Mouse (Mus musculus) bone marrow, adult 2 months (tissue): ENCODE data around the gene Krt12. TPM values are rescaled to one million over a fixed set of nuclear protein-coding genes. Genes with fewer than 3 reads are reported as not detected.

Experiments used
- H3K27ac ChIP-seq: fragments of 200-500 bp; 2 replicates; pipeline ENCODE4 v1.5.1; 2012; ENCODE audit warnings: low read depth, mild to moderate bottlenecking, control low read depth, inconsistent platforms, low read length; ENCODE audit not compliant: control insufficient read depth, poor library complexity, insufficient read depth
- H3K4me1 ChIP-seq: fragments of 200-500 bp; 2 replicates; pipeline ENCODE4 v1.6.1; 2011; ENCODE audit warnings: low read length; ENCODE audit not compliant: control insufficient read depth, insufficient read depth
- H3K4me3 ChIP-seq: fragments of 200-500 bp; replicated peaks from 2 replicates; pipeline ENCODE3; 2011; ENCODE audit warnings: mild to moderate bottlenecking, low read depth, low read length, control low read depth; ENCODE audit not compliant: control insufficient read depth
- CTCF ChIP-seq: fragments of 200-500 bp; IDR thresholded peaks from 2 replicates; pipeline ENCODE4 v1.5.1; 2011; ENCODE audit warnings: low read length, control low read depth; ENCODE audit not compliant: control insufficient read depth, insufficient read depth
- POLR2A ChIP-seq: fragments of 200-500 bp; IDR thresholded peaks from 2 replicates; pipeline ENCODE4 v1.6.1; 2011; ENCODE audit warnings: low read depth, mild to moderate bottlenecking, control low read depth, low read length, borderline replicate concordance; ENCODE audit not compliant: control insufficient read depth
- WGBS: fragments of 180-500 bp; shearing (Covaris S2); methylation state at CpG from one replicate; pipeline ENCODE4 v1.1.7; 2018; 5-methylcytosine and 5-hydroxymethylcytosine counted together
- polyA plus RNA-seq: library from polyadenylated mRNA; stranded (reverse); fragments of >200 nt; gene quantifications from 2 replicates; pipeline ENCODE4 v1.2.4, GENCODE M21; 2011; ENCODE audit warnings: low replicate concordance; ENCODE audit not compliant: missing spikeins, insufficient read depth, insufficient read length

Krt12 gene
- polyA plus RNA-seq, 1 experiment, result not detected

- 21% methylated on average over 3 of the region's 3 CpGs for WGBS
- no peak for TF ChIP-seq POLR2A
- TF ChIP-seq CTCF, result no peak
- no peak overlapping the region for H3K27ac ChIP-seq
- no peak overlapping the region for H3K4me3 ChIP-seq
- no peaks in the 10 kb centered on the region for H3K4me1 ChIP-seq
Observed at GRCm38 (mm10) chr11:99369229-99369628, 52.8 kb downstream of the Krt12 start.

- 37% methylated on average over 10 of the region's 10 CpGs for WGBS
- H3K4me3 ChIP-seq, result no peak overlapping the region
- no peak overlapping the region for H3K27ac ChIP-seq
- TF ChIP-seq CTCF (no peak), POLR2A (no peak)
- H3K4me1 ChIP-seq, result no peaks in the 10 kb centered on the region
Observed at GRCm38 (mm10) chr11:99366791-99367190, 55.3 kb downstream of the Krt12 start.

Other genes with a start within 250 kb of the Krt12 start
- 196 and 201 TPM in 2 replicates for gene Smarce1, start 191.2 kb downstream of the Krt12 start, polyA plus RNA-seq
- 0.95 TPM in 1 of 2 replicates, not detected in the other for gene Krt222, start 178.2 kb downstream of the Krt12 start, polyA plus RNA-seq
- gene Krt24, start 137.0 kb downstream of the Krt12 start, polyA plus RNA-seq, result not detected in 2 replicates
- gene Krt25, start 99.3 kb downstream of the Krt12 start, polyA plus RNA-seq, result not detected in 2 replicates
- not detected in 2 replicates for gene Krt26, start 84.3 kb downstream of the Krt12 start, polyA plus RNA-seq
- gene Krt27, start 71.2 kb downstream of the Krt12 start, polyA plus RNA-seq, result 2.6 TPM in 1 of 2 replicates, not detected in the other
- gene Krt28, start 47.4 kb downstream of the Krt12 start, polyA plus RNA-seq, result not detected in 2 replicates
- gene Krt10, start 32.9 kb downstream of the Krt12 start, polyA plus RNA-seq, result not detected in 2 replicates
- not detected in 2 replicates for gene Krt20, start 15.9 kb upstream of the Krt12 start, polyA plus RNA-seq
- not detected in 2 replicates for gene Krt23, start 70.9 kb upstream of the Krt12 start, polyA plus RNA-seq
- gene Krt39, start 99.1 kb upstream of the Krt12 start, polyA plus RNA-seq, result not detected in 2 replicates
- gene Krt40, start 120.9 kb upstream of the Krt12 start, polyA plus RNA-seq, result not detected in 2 replicates
- gene Krtap3-3, start 128.6 kb upstream of the Krt12 start, polyA plus RNA-seq, result not detected in 2 replicates
- gene Krtap3-2, start 134.6 kb upstream of the Krt12 start, polyA plus RNA-seq, result not detected in 2 replicates
- not detected in 2 replicates for gene Gm11939, start 137.2 kb upstream of the Krt12 start, polyA plus RNA-seq
- not detected in 2 replicates for gene Krtap3-1, start 144.4 kb upstream of the Krt12 start, polyA plus RNA-seq
- 1.5 TPM in 1 of 2 replicates, not detected in the other for gene Krtap1-5, start 158.8 kb upstream of the Krt12 start, polyA plus RNA-seq
- gene Krtap1-4, start 161.4 kb upstream of the Krt12 start, polyA plus RNA-seq, result not detected in 2 replicates
- gene Krtap1-3, start 169.1 kb upstream of the Krt12 start, polyA plus RNA-seq, result not detected in 2 replicates
- not detected in 2 replicates for gene Krtap9-3, start 175.8 kb upstream of the Krt12 start, polyA plus RNA-seq
- not detected in 2 replicates for gene Gm11938, start 181.0 kb upstream of the Krt12 start, polyA plus RNA-seq
- gene Gm11937, start 187.9 kb upstream of the Krt12 start, polyA plus RNA-seq, result not detected in 2 replicates
- gene Krtap2-4, start 192.6 kb upstream of the Krt12 start, polyA plus RNA-seq, result not detected in 2 replicates
- gene Gm11562, start 198.2 kb upstream of the Krt12 start, polyA plus RNA-seq, result not detected in 2 replicates
- not detected in 2 replicates for gene Krtap4-1, start 206.0 kb upstream of the Krt12 start, polyA plus RNA-seq
- not detected in 2 replicates for gene Krtap4-2, start 212.8 kb upstream of the Krt12 start, polyA plus RNA-seq
- not detected in 2 replicates for gene Krtap4-7, start 221.8 kb upstream of the Krt12 start, polyA plus RNA-seq
- gene Gm11555, start 228.0 kb upstream of the Krt12 start, polyA plus RNA-seq, result not detected in 2 replicates
- gene Gm11563, start 236.7 kb upstream of the Krt12 start, polyA plus RNA-seq, result not detected in 2 replicates
- gene Krtap4-6, start 243.7 kb upstream of the Krt12 start, polyA plus RNA-seq, result not detected in 2 replicates